In genomic region chr5:120626399-120626798, GRCm38 (mm10) we compare ENCODE assay signal across 11 mouse cellular contexts. TPM values are rescaled to one million over a fixed set of nuclear protein-coding genes. Genes with fewer than 3 reads are reported as not detected.
DNase-seq lines count a peak whose midpoint lies in the region; ATAC-seq and TF ChIP-seq lines count a peak whose summit lies in the region.
"Had no signal": no experiment of that assay in that cellular context is flagged by ENCODE, and none has a peak within 500 bp of the region (broad histone marks: within the 10 kb centered on the region; RNA-seq: fewer than 3 reads in every experiment).

No protein-coding gene starts in this region.

- no peaks in the 10 kb centered on the region for H3K9me3 ChIP-seq in heart, embryonic 15.5 days (replicated peaks)
- peaks cover 16% of the 10 kb centered on the region for H3K9me3 ChIP-seq in CH12.LX (replicated peaks; ENCODE audit: low read length)
- H3K9me3 ChIP-seq in lung, postnatal 0 days (ENCODE audit: low read length), result no peaks in the 10 kb centered on the region
- H3K9me3 ChIP-seq: liver, embryonic 15.5 days had no signal

- no peak for TF ChIP-seq CTCF in CH12.LX (conservative IDR thresholded peaks at IDR 0.05 in 1 of 2, IDR thresholded peaks at IDR 0.05 in 1 of 2; ENCODE audit: low read depth in 2 of 2, low read length in 2 of 2)
- no peak for TF ChIP-seq CTCF in lung, postnatal 0 days (IDR thresholded peaks at IDR 0.05)

- intact Hi-C loops in left cerebral cortex, postnatal 14 days (cut with DNase I), result no loop called here

- TF ChIP-seq RAD21 in CH12.LX (IDR thresholded peaks at IDR 0.05; ENCODE audit: low read depth, low read length), result no peak

- H3K4me2 ChIP-seq in heart, embryonic 15.5 days, result no peak overlapping the region
- no peak overlapping the region for H3K4me2 ChIP-seq in CH12.LX (ENCODE audit: insufficient read depth, low read depth, poor library complexity, severe bottlenecking)
- H3K4me2 ChIP-seq in lung, postnatal 0 days (replicated peaks; ENCODE audit: low read depth, low read length), result no peak overlapping the region
- H3K4me2 ChIP-seq: liver, embryonic 15.5 days had no signal

- dilution Hi-C loops in CH12.LX (cut with MboI; ENCODE audit: extremely low pct_ligation_motif_present, extremely low pct_unique_long_range_greater_than_20kb, low sequenced_read_pairs), result no loop called here

- H3K9ac ChIP-seq in heart, embryonic 15.5 days, result no peak overlapping the region
- no peak overlapping the region for H3K9ac ChIP-seq in CH12.LX (ENCODE audit: insufficient read depth, low read depth)
- H3K9ac ChIP-seq in lung, postnatal 0 days (replicated peaks; ENCODE audit: low read depth), result no peak overlapping the region
- H3K9ac ChIP-seq: liver, embryonic 15.5 days had no signal

- no peak for DNase-seq in heart, postnatal 4 days
- peak; percentile 63 for DNase-seq in CH12.LX (ENCODE audit: extremely low read depth)
- DNase-seq in embryo, embryonic 11 days, result peak; percentile 75
- peak; percentile 40 for DNase-seq in lung, postnatal 0 days (ENCODE audit: low spot score)
- no peak for DNase-seq in left cerebral cortex, postnatal 14 days (ENCODE audit: low spot score in 2 of 2)
- DNase-seq in right cerebral cortex, postnatal 25 days, result no peak
- DNase-seq in layer of hippocampus, postnatal 36 days, result no peak
- DNase-seq: right cerebral cortex, postnatal 4 days had no signal

- peaks cover 19% of the 10 kb centered on the region for H3K4me1 ChIP-seq in heart, embryonic 15.5 days (replicated peaks)
- H3K4me1 ChIP-seq in CH12.LX (ENCODE audit: control insufficient read depth in 1 of 2, insufficient read depth in 2 of 2), result peaks cover 23 to 77% of the 10 kb centered on the region in 2 experiments
- no peaks in the 10 kb centered on the region for H3K4me1 ChIP-seq in lung, postnatal 0 days (ENCODE audit: insufficient read depth, low read depth, low read length)

- TF ChIP-seq POLR2A in CH12.LX (IDR thresholded peaks at IDR 0.05; ENCODE audit: low read depth, low read length), result no peak

- H3K27me3 ChIP-seq in heart, embryonic 15.5 days, result peaks cover 6% of the 10 kb centered on the region; the same call in 1 of the 2 replicates
- no peaks in the 10 kb centered on the region for H3K27me3 ChIP-seq in CH12.LX (replicated peaks)
- H3K27me3 ChIP-seq in lung, postnatal 0 days (replicated peaks; ENCODE audit: insufficient read depth, low read length), result no peaks in the 10 kb centered on the region

- no peaks in the 10 kb centered on the region for H3K79me2 ChIP-seq in CH12.LX (replicated peaks; ENCODE audit: control insufficient read depth, extremely low read depth, insufficient read depth, poor library complexity, severe bottlenecking)

- ATAC-seq in heart, embryonic 15.5 days (replicated peaks; ENCODE audit: insufficient number of reproducible peaks, insufficient read depth, low FRiP score, low read depth), result 0 out of 2 replicates have a peak, but pooled peaks have one; percentile 8
- peak; percentile 72 for ATAC-seq in lung, postnatal 0 days

- in situ Hi-C loops in CH12.LX (cut with MboI; ENCODE audit: low pct_ligation_motif_present, low pct_unique_long_range_greater_than_20kb, low sequenced_read_pairs), result no loop called here

- no peak overlapping the region for H3K4me3 ChIP-seq in heart, embryonic 15.5 days
- H3K4me3 ChIP-seq in CH12.LX (replicated peaks in 1 of 3; ENCODE audit: low read depth in 2 of 3, low read length in 2 of 3, poor library complexity in 1 of 3), result no peak overlapping the region
- H3K4me3 ChIP-seq in lung, postnatal 0 days (ENCODE audit: low read depth, low read length), result no peak overlapping the region
- H3K4me3 ChIP-seq: liver, embryonic 15.5 days had no signal

- peaks cover 55% of the 10 kb centered on the region for H3K36me3 ChIP-seq in heart, embryonic 15.5 days
- H3K36me3 ChIP-seq in CH12.LX (replicated peaks in 1 of 2; ENCODE audit: control insufficient read depth in 1 of 2, insufficient read depth in 1 of 2, low read length in 1 of 2), result peaks cover 64 to 89% of the 10 kb centered on the region in 2 experiments
- peaks cover 42% of the 10 kb centered on the region for H3K36me3 ChIP-seq in lung, postnatal 0 days (ENCODE audit: insufficient read depth, low read length)

- 38% methylated on average over 19 of the region's 19 CpGs for WGBS in heart, embryonic 15.5 days
- 50% methylated on average over 15 of the region's 19 CpGs for WGBS in lung, postnatal 0 days

- H3K27ac ChIP-seq in heart, embryonic 15.5 days, result no peak overlapping the region
- H3K27ac ChIP-seq in CH12.LX (ENCODE audit: insufficient read depth, low read depth), result no peak overlapping the region
- no peak overlapping the region for H3K27ac ChIP-seq in lung, postnatal 0 days (ENCODE audit: low read length)
- H3K27ac ChIP-seq: liver, embryonic 15.5 days had no signal

- TF ChIP-seq EP300 in CH12.LX (IDR thresholded peaks at IDR 0.05; ENCODE audit: low read length), result no peak
- no peak for TF ChIP-seq EP300 in lung, postnatal 0 days (IDR thresholded peaks at IDR 0.05)

TF ChIP-seq in CH12.LX, 34 proteins besides CTCF, POLR2A, EP300 and RAD21:
- TF ChIP-seq SMC3 (IDR thresholded peaks at IDR 0.05; ENCODE audit: low read depth, low read length), result no peak

RNA-seq across cellular contexts. Expression of gene Cfap73, which starts 7.6 kb away (rescaled TPM):
- polyA plus RNA-seq in heart, embryonic 15.5 days (2015; fragmentation: Nextera tagmentation; extraction: Ambion mirVana), result 0.15 TPM in 1 of 2 replicates, not detected in the other
- total RNA-seq in heart, postnatal 4 days (2021), result not detected
- total RNA-seq in CH12.LX (2012; rRNA removed) (not detected in 2 replicates), CH12.LX (2014; rRNA removed) (not detected in 2 replicates)
- polyA plus RNA-seq in CH12.LX (2012; ENCODE audit: insufficient read length, low read depth), result 0.26 TPM in 1 of 2 replicates, not detected in the other
- polyA plus RNA-seq in lung, postnatal 0 days (2015; fragmentation: Nextera tagmentation; extraction: Ambion mirVana), result 1.3 and 2.0 TPM in 2 replicates
- not detected for total RNA-seq in left cerebral cortex, postnatal 14 days (2021)
- under 1 TPM in 1 of 2 experiments, not detected in 1; 0.77 TPM for total RNA-seq in layer of hippocampus, postnatal 36 days (2021)
- polyA plus RNA-seq: heart, embryonic 16.5 days; liver, embryonic 15.5 days had no signal

RNA-seq across cellular contexts. Expression of gene Ddx54, which starts 13.9 kb away (rescaled TPM):
- polyA plus RNA-seq in heart, embryonic 15.5 days (2015; fragmentation: Nextera tagmentation; extraction: Ambion mirVana), result 23.4 and 32.9 TPM in 2 replicates
- total RNA-seq in heart, postnatal 4 days (2021), result 10 to 100 TPM; 30.8 to 32.0 TPM
- total RNA-seq in CH12.LX (2012; rRNA removed), result 83.6 and 93.6 TPM in 2 replicates
- 56.6 and 63.7 TPM in 2 replicates for total RNA-seq in CH12.LX (2014; rRNA removed)
- polyA plus RNA-seq in CH12.LX (2012; ENCODE audit: insufficient read length, low read depth), result 91.8 and 96.8 TPM in 2 replicates
- 24.9 and 25.4 TPM in 2 replicates for polyA plus RNA-seq in lung, postnatal 0 days (2015; fragmentation: Nextera tagmentation; extraction: Ambion mirVana)
- total RNA-seq in left cerebral cortex, postnatal 14 days (2021), result 10 to 100 TPM; 44.5 to 48.0 TPM
- total RNA-seq in layer of hippocampus, postnatal 36 days (2021), result 10 to 100 TPM; 34.4 to 39.5 TPM

RNA-seq across cellular contexts. Expression of gene Rita1, which starts 14.0 kb away (rescaled TPM):
- polyA plus RNA-seq in heart, embryonic 15.5 days (2015; fragmentation: Nextera tagmentation; extraction: Ambion mirVana), result 11.0 and 12.7 TPM in 2 replicates
- total RNA-seq in heart, postnatal 4 days (2021), result 10 to 100 TPM; 10.7 to 10.8 TPM
- total RNA-seq in CH12.LX (2012; rRNA removed) (6.3 and 7.3 TPM in 2 replicates), CH12.LX (2014; rRNA removed) (6.2 and 7.3 TPM in 2 replicates)
- polyA plus RNA-seq in CH12.LX (2012; ENCODE audit: insufficient read length, low read depth), result 10.2 and 10.8 TPM in 2 replicates
- 9.9 and 10.0 TPM in 2 replicates for polyA plus RNA-seq in lung, postnatal 0 days (2015; fragmentation: Nextera tagmentation; extraction: Ambion mirVana)
- 10 to 100 TPM; 31.5 to 32.4 TPM for total RNA-seq in left cerebral cortex, postnatal 14 days (2021)
- 10 to 100 TPM; 29.1 to 29.6 TPM for total RNA-seq in layer of hippocampus, postnatal 36 days (2021)

RNA-seq across cellular contexts. Expression of gene Rasal1, which starts 22.2 kb away (rescaled TPM):
- polyA plus RNA-seq in heart, embryonic 15.5 days (2015; fragmentation: Nextera tagmentation; extraction: Ambion mirVana), result 0.25 and 0.55 TPM in 2 replicates
- under 1 TPM; 0.29 to 0.45 TPM for total RNA-seq in heart, postnatal 4 days (2021)
- total RNA-seq in CH12.LX (2012; rRNA removed) (15.6 and 17.7 TPM in 2 replicates), CH12.LX (2014; rRNA removed) (11.7 TPM in 2 replicates)
- polyA plus RNA-seq in CH12.LX (2012; ENCODE audit: insufficient read length, low read depth), result 19.6 and 21.4 TPM in 2 replicates
- not detected in 2 replicates for polyA plus RNA-seq in lung, postnatal 0 days (2015; fragmentation: Nextera tagmentation; extraction: Ambion mirVana)
- total RNA-seq in left cerebral cortex, postnatal 14 days (2021), result 100 to 1,000 TPM in 1 of 2 experiments, 10 to 100 TPM in 1; 94.2 to 107 TPM
- total RNA-seq in layer of hippocampus, postnatal 36 days (2021), result 10 to 100 TPM; 91.6 to 92.0 TPM

RNA-seq across cellular contexts. Expression of gene Iqcd, which starts 37.6 kb away (rescaled TPM):
- polyA plus RNA-seq in heart, embryonic 15.5 days (2015; fragmentation: Nextera tagmentation; extraction: Ambion mirVana), result 0.19 and 0.46 TPM in 2 replicates
- total RNA-seq in heart, postnatal 4 days (2021), result not detected
- total RNA-seq in CH12.LX (2012; rRNA removed) (0.25 and 0.59 TPM in 2 replicates), CH12.LX (2014; rRNA removed) (not detected in 2 replicates)
- polyA plus RNA-seq in CH12.LX (2012; ENCODE audit: insufficient read length, low read depth), result 0.35 and 0.77 TPM in 2 replicates
- polyA plus RNA-seq in lung, postnatal 0 days (2015; fragmentation: Nextera tagmentation; extraction: Ambion mirVana), result 1.7 and 2.0 TPM in 2 replicates
- under 1 TPM; 0.22 to 0.59 TPM for total RNA-seq in left cerebral cortex, postnatal 14 days (2021)
- total RNA-seq in layer of hippocampus, postnatal 36 days (2021), result 1 to 10 TPM in 1 of 2 experiments, under 1 TPM in 1; 0.35 to 1.2 TPM

Comparison
In these comparisons a context has a peak if more than half of its experiments do, and no peak if none do; other contexts are left out.
1. DNase-seq: peak in CH12.LX (single experiment), embryo, embryonic 11 days (single experiment) and lung, postnatal 0 days (single experiment); none in heart, postnatal 4 days (single experiment), left cerebral cortex, postnatal 14 days (0 of 2), right cerebral cortex, postnatal 25 days (single experiment) and layer of hippocampus, postnatal 36 days (0 of 2).